Mouse (Mus musculus): ENCODE data around the gene Coro1b.

- TF ChIP-seq CTCF (IDR thresholded peaks at IDR 0.05; ENCODE audit: insufficient read depth, low read depth, low read length) (no peak), POLR2A (IDR thresholded peaks at IDR 0.05; ENCODE audit: insufficient read depth, low read depth, low read length) (no peak)
Observed at GRCm38 (mm10) chr19:4203148-4203547, 54.7 kb downstream of the Coro1b start.

All from olfactory bulb, adult 2 months (tissue).